Mouse (Mus musculus) stomach, postnatal 0 days (tissue): ENCODE measurements around the gene Ercc8. TPM values are rescaled to one million over a fixed set of nuclear protein-coding genes. Genes with fewer than 3 reads are reported as not detected.

Source experiments
- ATAC-seq: fragments of 200-750 bp; cut with Nextera tagmentation; 2 replicates; pipeline ENCODE4 v1.8.0; 2017; ENCODE audit not compliant: low FRiP score, low TSS enrichment
- DNase-seq: peaks from one replicate; pipeline ENCODE4 v3.0.0-alpha.2; 2016; ENCODE audit warnings: low spot score
- H3K27ac ChIP-seq: fragments of 300-500 bp; sonication (generic); replicated peaks from 2 replicates; pipeline ENCODE4 v1.5.1; 2014; ENCODE audit warnings: mild to moderate bottlenecking, control low read depth
- H3K27me3 ChIP-seq: fragments of 300-500 bp; sonication (generic); 2 replicates; pipeline ENCODE4 v1.6.1; 2014; ENCODE audit warnings: low read length; ENCODE audit not compliant: control insufficient read depth, insufficient read depth
- H3K36me3 ChIP-seq: fragments of 300-500 bp; sonication (generic); 2 replicates; pipeline ENCODE4 v1.6.1; 2014; ENCODE audit warnings: low read length, mixed read lengths; ENCODE audit not compliant: control insufficient read depth, insufficient read depth
- H3K4me1 ChIP-seq: fragments of 300-500 bp; sonication (generic); replicated peaks from 2 replicates; pipeline ENCODE4 v1.6.1; 2014; ENCODE audit warnings: antibody characterized with exemption; ENCODE audit not compliant: control insufficient read depth, insufficient read depth
- H3K4me2 ChIP-seq: fragments of 300-500 bp; sonication (generic); replicated peaks from 2 replicates; pipeline ENCODE4 v1.6.1; 2014; ENCODE audit warnings: low read depth, mild to moderate bottlenecking, control low read depth, moderate library complexity
- H3K4me3 ChIP-seq: fragments of 300-500 bp; sonication (generic); 2 replicates; pipeline ENCODE4 v1.5.1; 2014; ENCODE audit warnings: low read depth, low read length, control low read depth
- H3K9ac ChIP-seq: fragments of 300-500 bp; sonication (generic); 2 replicates; pipeline ENCODE4 v1.6.1; 2014; ENCODE audit warnings: mild to moderate bottlenecking, low read length, control low read depth, mixed read lengths
- H3K9me3 ChIP-seq: fragments of 300-500 bp; sonication (generic); 2 replicates; pipeline ENCODE4 v1.6.1; 2016; ENCODE audit warnings: low read length; ENCODE audit not compliant: control insufficient read depth
- CTCF ChIP-seq: IDR thresholded peaks from 2 replicates; pipeline ENCODE4 v1.5.1; 2016; ENCODE audit warnings: antibody characterized with exemption, low read depth, mild to moderate bottlenecking, moderate library complexity
- EP300 ChIP-seq: optimal IDR thresholded peaks from 2 replicates; pipeline ENCODE3; 2016; ENCODE audit warnings: antibody characterized with exemption
- WGBS: fragments of 180-500 bp; shearing (Covaris S2); extraction: QIAGEN DNeasy Blood & Tissue Kit; methylation state at CpG from one replicate; pipeline ENCODE4 v1.1.7; 2014; 5-methylcytosine and 5-hydroxymethylcytosine counted together
- polyA plus RNA-seq: library from polyadenylated mRNA; unstranded; fragments of >200 nt; fragmentation: Nextera tagmentation; extraction: Ambion mirVana; gene quantifications from 2 replicates; pipeline ENCODE4 v1.2.1, GENCODE M21; 2015

The Ercc8 gene
- polyA plus RNA-seq, 1 experiment from 2014 or later, result 8.4 TPM

DNA sequence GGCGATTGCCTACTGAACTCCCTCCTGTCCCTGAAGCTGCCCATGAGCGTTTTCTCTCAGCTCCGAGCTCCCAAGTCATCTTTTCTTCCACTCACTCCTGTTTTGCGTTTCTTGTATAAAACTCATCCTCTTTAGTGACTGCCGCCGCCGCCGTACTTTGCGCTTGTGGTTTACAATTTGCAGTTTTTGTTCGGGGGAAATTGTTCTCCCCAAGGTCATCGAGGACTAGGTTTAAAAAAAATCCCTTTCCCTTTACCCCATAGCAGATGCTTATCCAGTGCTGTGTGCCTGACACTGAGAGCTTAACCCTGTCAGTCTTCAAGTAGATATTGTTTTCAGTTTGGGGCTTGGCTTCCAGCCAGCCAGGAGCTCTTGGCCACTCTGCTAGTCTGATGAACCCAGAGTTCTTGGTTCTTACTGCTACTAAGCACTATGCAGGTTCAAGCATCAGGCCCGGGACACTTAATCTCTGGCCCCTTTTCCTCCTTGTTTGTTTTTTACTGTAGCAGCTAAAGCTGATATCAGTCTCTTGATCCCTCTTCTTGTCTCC, 56.8 kb downstream of the Ercc8 start:
- 4% methylated on average over 12 of the region's 12 CpGs for whole genome bisulfite sequencing
- peak overlapping the region; percentile 78 for H3K4me3 ChIP-seq
- peak overlapping the region; percentile 99 for H3K4me2 ChIP-seq
- DNase-seq, result peak; percentile 28
- TF ChIP-seq EP300, result no peak
- no peak for TF ChIP-seq CTCF
- peak overlapping the region; percentile 88 for H3K27ac ChIP-seq
- no peaks in the 10 kb centered on the region for H3K9me3 ChIP-seq
- ATAC-seq, result no peak
- H3K36me3 ChIP-seq, result no peaks in the 10 kb centered on the region
- peak overlapping the region; percentile 78 for H3K9ac ChIP-seq
- no peaks in the 10 kb centered on the region for H3K27me3 ChIP-seq
- H3K4me1 ChIP-seq, result no peaks in the 10 kb centered on the region

GRCm38 (mm10) chr13:108219773-108220172, 61.2 kb downstream of the Ercc8 start:
- ATAC-seq (no peak), DNase-seq (no peak)
- H3K27ac ChIP-seq, result no peak overlapping the region
- H3K9me3 ChIP-seq, result no peaks in the 10 kb centered on the region
- no peak overlapping the region for H3K4me2 ChIP-seq
- 69% methylated on average over 7 of the region's 7 CpGs for WGBS
- TF ChIP-seq EP300, result no peak
- no peak for TF ChIP-seq CTCF
- H3K27me3 ChIP-seq, result no peaks in the 10 kb centered on the region
- no peaks in the 10 kb centered on the region for H3K4me1 ChIP-seq
- no peaks in the 10 kb centered on the region for H3K36me3 ChIP-seq
- H3K9ac ChIP-seq, result no peak overlapping the region
- H3K4me3 ChIP-seq, result no peak overlapping the region

GRCm38 (mm10) chr13:108229191-108229590, 70.7 kb downstream of the Ercc8 start:
- H3K27ac ChIP-seq, result peak overlapping the region; percentile 85
- TF ChIP-seq EP300, result no peak
- TF ChIP-seq CTCF, result no peak
- ATAC-seq (peak; percentile 89), DNase-seq (peak; percentile 54)
- H3K9me3 ChIP-seq, result no peaks in the 10 kb centered on the region
- H3K9ac ChIP-seq, result no peak overlapping the region
- H3K4me3 ChIP-seq, result no peak overlapping the region
- 0 out of 2 replicates have a peak overlapping the region, but pooled peaks have one; percentile 5 for H3K4me2 ChIP-seq
- H3K36me3 ChIP-seq, result no peaks in the 10 kb centered on the region
- no peaks in the 10 kb centered on the region for H3K27me3 ChIP-seq
- WGBS, result 37% methylated on average over 3 of the region's 3 CpGs
- H3K4me1 ChIP-seq, result no peaks in the 10 kb centered on the region

DNA sequence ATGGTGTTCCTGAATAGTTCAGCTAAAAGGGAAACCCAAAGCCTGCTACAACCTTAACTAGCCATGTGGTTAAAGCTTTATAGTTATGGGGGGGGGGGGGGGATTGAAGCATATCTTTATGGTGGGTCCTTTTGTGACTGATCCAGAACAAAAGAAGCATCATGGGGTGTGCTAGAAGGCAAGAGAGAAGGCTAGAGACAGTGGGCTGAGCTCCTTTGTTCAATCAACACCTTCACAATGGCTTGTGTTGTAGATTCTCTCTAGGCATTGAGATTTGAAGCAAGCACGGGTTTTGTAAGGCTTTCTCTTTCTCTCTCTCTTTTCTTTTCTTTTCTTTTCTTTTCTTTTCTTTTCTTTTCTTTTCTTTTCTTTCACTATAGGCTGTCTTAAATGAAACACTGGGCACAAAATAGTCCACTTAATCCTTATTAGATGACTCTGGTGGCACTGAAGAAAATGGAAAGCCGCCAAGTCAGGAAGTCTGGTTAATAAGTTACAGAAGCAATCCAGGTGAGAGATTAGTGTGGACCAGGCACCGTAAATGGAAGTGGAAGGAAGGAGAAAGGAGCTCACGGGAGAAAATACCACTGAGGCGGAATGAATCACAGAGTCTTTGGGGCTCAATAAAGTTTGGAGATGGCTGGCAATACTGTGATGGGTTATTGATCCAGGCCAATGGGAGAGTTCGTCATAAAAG, 71.3 kb downstream of the Ercc8 start:
- Histone ChIP-seq H3K27ac (peak overlapping the region; percentile 85), H3K4me3 (no peak overlapping the region), H3K4me1 (no peaks in the 10 kb centered on the region), H3K9me3 (no peaks in the 10 kb centered on the region), H3K36me3 (no peaks in the 10 kb centered on the region), H3K27me3 (no peaks in the 10 kb centered on the region), H3K9ac (no peak overlapping the region), H3K4me2 (0 out of 2 replicates have a peak overlapping the region, but pooled peaks have one; percentile 5)
- ATAC-seq, result peak; percentile 74
- no peak for TF ChIP-seq CTCF
- no peak for TF ChIP-seq EP300
- 57% methylated on average over 6 of the region's 6 CpGs for WGBS
- DNase-seq, result peak; percentile 60

DNA sequence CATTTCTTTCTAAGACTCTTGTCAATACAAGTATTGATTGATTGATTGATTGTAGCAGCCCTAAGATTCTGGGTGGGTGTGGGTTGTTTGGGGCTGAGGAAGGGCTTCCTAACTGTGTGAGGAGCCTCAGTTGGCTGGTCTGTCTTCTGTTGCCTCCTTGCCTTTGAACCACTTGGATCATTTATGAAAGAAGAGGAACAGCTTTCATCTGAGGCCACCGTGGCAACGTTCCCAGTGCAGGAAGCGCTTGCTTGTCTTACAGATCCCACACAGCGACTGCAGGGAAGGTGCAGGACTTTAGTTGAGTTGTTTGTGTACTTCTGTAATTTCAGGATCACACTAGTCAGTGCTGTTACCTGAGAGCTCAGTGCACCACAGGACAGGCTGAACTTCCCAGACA, 81.5 kb downstream of the Ercc8 start:
- TF ChIP-seq CTCF, result no peak
- no peak for TF ChIP-seq EP300
- no peaks in the 10 kb centered on the region for H3K27me3 ChIP-seq
- no peak for ATAC-seq
- no peak overlapping the region for H3K9ac ChIP-seq
- H3K4me2 ChIP-seq, result no peak overlapping the region
- no peak overlapping the region for H3K4me3 ChIP-seq
- DNase-seq, result no peak
- no peaks in the 10 kb centered on the region for H3K4me1 ChIP-seq
- no peaks in the 10 kb centered on the region for H3K36me3 ChIP-seq
- no peaks in the 10 kb centered on the region for H3K9me3 ChIP-seq
- no peak overlapping the region for H3K27ac ChIP-seq
- WGBS, result 29% methylated on average over 4 of the region's 4 CpGs

- Histone ChIP-seq H3K4me1 (no peaks in the 10 kb centered on the region), H3K9me3 (no peaks in the 10 kb centered on the region), H3K27me3 (no peaks in the 10 kb centered on the region), H3K4me2 (no peak overlapping the region), H3K4me3 (no peak overlapping the region), H3K36me3 (no peaks in the 10 kb centered on the region), H3K27ac (no peak overlapping the region), H3K9ac (no peak overlapping the region)
- DNase-seq (no peak), ATAC-seq (no peak)
- TF ChIP-seq CTCF (no peak), EP300 (no peak)
- WGBS, result 80% methylated on average over 5 of the region's 5 CpGs
Measured at GRCm38 (mm10) chr13:108241715-108242114, 83.2 kb downstream of the Ercc8 start.

Other genes with a start within 250 kb of the Ercc8 start
- 46.5 and 49.2 TPM in 2 replicates for gene Smim15, start 114.3 kb upstream of the Ercc8 start, polyA plus RNA-seq
- gene Ndufaf2, start 108 bp upstream of the Ercc8 start, polyA plus RNA-seq, result 39.9 and 44.9 TPM in 2 replicates
- gene Elovl7, start 55.7 kb downstream of the Ercc8 start, polyA plus RNA-seq, result 71.0 and 73.3 TPM in 2 replicates
- gene Depdc1b, start 157.6 kb downstream of the Ercc8 start, polyA plus RNA-seq, result 1.2 and 1.5 TPM in 2 replicates